Comparison of ENCODE assay signal across 24 mouse cellular contexts in the genomic region with DNA sequence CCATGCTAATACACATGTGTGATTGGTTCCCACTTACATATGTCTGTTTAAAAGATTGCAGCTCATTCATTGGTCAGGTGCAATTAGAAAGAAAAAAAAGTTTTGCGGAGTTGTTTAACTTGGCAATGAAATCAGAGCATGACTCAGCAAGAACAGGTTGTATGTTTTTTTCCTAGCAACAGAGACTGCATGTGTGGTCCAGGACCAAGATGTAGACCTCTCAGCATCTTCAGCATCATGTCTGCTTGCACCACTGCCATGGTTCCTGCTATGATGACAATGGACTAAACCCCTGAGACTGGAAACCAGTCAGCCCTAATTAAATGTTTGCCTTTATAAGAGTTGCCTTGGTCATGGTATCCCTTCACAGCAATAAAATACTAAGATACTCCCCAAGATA.
"Had no signal": no experiment of that assay in that cellular context is flagged by ENCODE, and none has a peak within 500 bp of the region (broad histone marks: within the 10 kb centered on the region; RNA-seq: fewer than 3 reads in every experiment).

No protein-coding gene starts in this region.

- H3K9me3 ChIP-seq: heart, embryonic 13.5 days; heart, embryonic 15.5 days; hindbrain, embryonic 10.5 days; hindbrain, embryonic 12.5 days; intestine, embryonic 15.5 days; limb, embryonic 13.5 days; limb, embryonic 15.5 days; liver, embryonic 12.5 days had no signal

- H3K4me3 ChIP-seq: gastrocnemius, adult 2 months; heart, adult 2 months; heart, embryonic 13.5 days; heart, embryonic 15.5 days; hindbrain, embryonic 10.5 days; hindbrain, embryonic 12.5 days; intestine, embryonic 15.5 days; layer of hippocampus, adult 2 months; left cerebral cortex, adult 2 months; limb, embryonic 13.5 days; limb, embryonic 15.5 days; liver, embryonic 12.5 days had no signal

- H3K4me1 ChIP-seq: heart, embryonic 13.5 days; heart, embryonic 15.5 days; hindbrain, embryonic 10.5 days; hindbrain, embryonic 12.5 days; intestine, embryonic 15.5 days; limb, embryonic 13.5 days; limb, embryonic 15.5 days; liver, embryonic 12.5 days had no signal

- DNase-seq: gastrocnemius, adult 2 months; gastrocnemius, postnatal 10 days; gastrocnemius, postnatal 25 days; heart, adult 2 months; heart, postnatal 14 days; heart, postnatal 36 days; kidney, adult 18-20 months; kidney, postnatal 10 days; kidney, postnatal 25 days; kidney, postnatal 4 days had no signal

- H3K27ac ChIP-seq: gastrocnemius, adult 2 months; heart, adult 2 months; heart, embryonic 13.5 days; heart, embryonic 15.5 days; hindbrain, embryonic 10.5 days; hindbrain, embryonic 12.5 days; hindbrain, embryonic 14.5 days; intestine, embryonic 15.5 days; layer of hippocampus, adult 2 months; left cerebral cortex, adult 2 months; limb, embryonic 13.5 days; limb, embryonic 15.5 days; liver, embryonic 12.5 days had no signal

- H3K36me3 ChIP-seq: heart, embryonic 13.5 days; heart, embryonic 15.5 days; hindbrain, embryonic 10.5 days; hindbrain, embryonic 12.5 days; intestine, embryonic 15.5 days; limb, embryonic 13.5 days; limb, embryonic 15.5 days; liver, embryonic 12.5 days had no signal

- ATAC-seq: hindbrain, embryonic 16.5 days; inflammation-experienced regulatory T-cells, adult 6 months; intestine, embryonic 15.5 days; intestine, postnatal 0 days; liver, embryonic 12.5 days had no signal

- H3K27me3 ChIP-seq: heart, embryonic 13.5 days; heart, embryonic 15.5 days; hindbrain, embryonic 12.5 days; intestine, embryonic 15.5 days; limb, embryonic 13.5 days; limb, embryonic 15.5 days; liver, embryonic 12.5 days had no signal
